Mouse (Mus musculus) adrenal gland, adult 2 months (tissue): ENCODE results near the gene Eif2d. TPM values are rescaled to one million over a fixed set of nuclear protein-coding genes. Genes with fewer than 3 reads are reported as not detected.
A peak's percentile ranks its signal among the peaks of the same experiment; 100 is the strongest.
"Not testable (repeated sequence)": the region's sequence is repeated elsewhere in the genome, so short reads cannot be mapped to it uniquely, and the experiment has no call there.

Source experiments
- DNase-seq: peaks from one replicate; pipeline ENCODE4 v3.0.0; 2021
- polyA plus RNA-seq: library from polyadenylated mRNA; depleted of rRNA; stranded (reverse); fragments of >200 nt; gene quantifications from 2 replicates; pipeline ENCODE4 v1.2.3, GENCODE M21; 2012
- total RNA-seq, 2 experiments: library from RNA; stranded (reverse); gene quantifications; 2 replicates each; pipeline ENCODE4 v1.2.3; 2021

Gene Eif2d
- total and polyA plus RNA-seq, 3 experiments, result 27.5 to 41.8 (median 40.0) TPM

DNA sequence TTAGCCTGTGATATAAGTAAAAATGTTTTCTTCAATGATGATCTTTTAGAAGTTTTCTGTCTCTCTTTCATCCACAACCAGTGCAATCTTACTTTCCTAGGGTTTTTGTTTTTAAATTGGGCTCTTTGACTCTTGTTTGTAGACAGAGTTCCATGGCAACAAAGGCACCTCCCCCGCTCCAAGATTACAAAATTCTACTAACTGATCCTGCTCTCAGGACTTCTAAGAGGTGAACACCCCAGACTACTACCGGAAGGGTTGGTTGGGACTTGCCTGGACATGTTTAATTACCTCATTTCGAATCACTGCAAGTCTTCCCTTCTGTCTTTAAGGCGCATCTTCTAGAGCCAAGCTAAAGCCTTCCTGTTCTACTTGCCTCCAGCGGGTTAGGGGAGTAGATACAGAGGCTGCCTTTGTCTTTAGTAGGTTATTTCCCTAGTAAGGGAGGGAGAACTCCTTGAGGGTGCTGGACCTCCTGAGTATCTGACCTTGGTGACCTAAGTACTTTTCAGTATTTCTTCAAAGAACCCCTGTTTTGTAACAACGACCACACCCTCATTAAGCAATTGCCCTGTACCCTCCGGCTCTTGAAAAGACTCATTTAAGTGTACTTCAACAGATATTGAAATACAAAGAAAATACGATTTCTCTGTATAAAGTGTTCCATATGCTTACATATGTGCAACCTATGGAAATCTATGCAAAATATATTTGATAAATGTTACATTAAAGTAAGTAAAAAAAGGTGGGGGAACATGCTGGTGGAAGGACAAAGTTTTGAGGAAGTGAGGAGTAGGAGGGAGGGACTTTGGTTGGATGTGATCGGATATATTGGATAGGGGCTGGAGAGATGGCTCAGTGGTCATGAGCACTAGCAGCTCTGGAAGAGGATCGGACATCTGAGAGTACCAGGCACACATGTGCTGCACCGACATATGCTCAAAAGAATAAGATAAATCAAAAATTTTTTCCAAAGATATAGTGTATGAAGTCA is 13.6 kb upstream of the Eif2d start:
- no peak for DNase-seq

- no peak for DNase-seq
Observed at GRCm38 (mm10) chr1:131141449-131141848, 11.5 kb upstream of the Eif2d start.

- peak; percentile 40 for DNase-seq
Observed at GRCm38 (mm10) chr1:131142472-131142871, 10.5 kb upstream of the Eif2d start.

- not testable (repeated sequence) for DNase-seq
Observed at GRCm38 (mm10) chr1:131145222-131145621, 7.8 kb upstream of the Eif2d start.

- no peak for DNase-seq
Observed at GRCm38 (mm10) chr1:131146181-131146614, 6.8 kb upstream of the Eif2d start.

- no peak for DNase-seq
Observed at GRCm38 (mm10) chr1:131149496-131149895, 3.5 kb upstream of the Eif2d start.

DNA sequence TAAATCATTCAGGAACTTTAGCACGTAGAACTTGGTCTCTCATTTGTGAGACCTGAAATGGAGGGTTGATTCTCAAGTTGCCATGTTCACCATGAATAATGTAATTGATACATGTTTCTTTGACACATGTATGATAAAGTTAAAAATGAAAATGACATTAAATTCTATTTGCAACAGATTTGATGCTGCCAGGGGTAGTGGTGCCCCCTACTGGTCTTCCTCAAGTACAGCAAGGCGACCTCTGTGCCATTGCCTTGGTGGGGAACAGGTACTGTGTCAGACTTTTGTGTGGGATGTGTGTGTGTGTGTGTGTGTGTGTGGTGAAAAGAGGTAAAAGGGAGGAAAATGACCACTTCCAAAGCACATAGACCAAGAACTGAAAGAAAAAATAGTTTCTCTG is 2.5 kb downstream of the Eif2d start:
- DNase-seq, result peak; percentile 30

- not testable (repeated sequence) for DNase-seq
Observed at GRCm38 (mm10) chr1:131159573-131160327, 6.8 kb downstream of the Eif2d start.

- no peak for DNase-seq
Observed at GRCm38 (mm10) chr1:131161091-131161490, 8.1 kb downstream of the Eif2d start.

DNA sequence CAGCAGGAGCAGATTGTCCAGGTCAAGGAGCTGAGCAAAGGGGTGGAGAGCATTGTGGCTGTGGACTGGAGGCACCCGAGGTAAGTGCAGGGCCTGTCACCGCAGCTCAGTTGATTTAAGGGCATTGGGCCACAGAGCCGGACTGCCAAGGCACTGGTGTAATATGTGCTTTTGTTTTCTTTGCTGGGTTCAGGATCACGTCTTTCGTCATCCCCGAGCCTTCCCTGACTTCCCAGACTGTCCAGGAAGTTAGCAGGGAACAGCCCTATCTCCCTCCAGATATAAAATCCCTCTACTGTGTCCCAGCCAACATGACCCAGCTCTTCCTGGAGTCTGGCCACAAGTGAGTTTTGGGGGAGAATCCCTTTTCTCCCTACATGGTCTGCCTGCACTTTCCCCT is 11.4 kb downstream of the Eif2d start:
- DNase-seq, result peak; percentile 33

GRCm38 (mm10) chr1:131167612-131168011 is 14.6 kb downstream of the Eif2d start:
- DNase-seq, result no peak

DNA sequence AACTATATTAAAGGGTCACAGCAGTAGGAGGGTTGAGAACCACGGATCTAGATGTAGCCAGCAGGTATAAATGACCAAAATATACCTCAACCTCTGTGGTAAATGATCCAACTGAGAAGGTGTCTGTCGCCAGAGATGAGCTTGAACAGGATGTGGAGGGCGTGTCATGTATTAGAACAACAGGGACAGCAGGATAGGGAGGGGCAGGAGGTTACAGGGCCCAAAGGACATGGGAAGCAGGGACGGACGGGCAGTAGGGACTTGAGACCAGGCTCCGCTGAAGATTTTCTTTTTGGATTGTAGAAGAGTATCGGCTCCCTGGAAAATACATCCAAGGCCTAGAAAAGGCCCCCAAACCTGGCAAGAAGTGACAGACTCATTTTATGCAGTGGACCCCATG is 20.0 kb downstream of the Eif2d start:
- no peak for DNase-seq

- no peak for DNase-seq
Observed at GRCm38 (mm10) chr1:131173809-131174208, 20.8 kb downstream of the Eif2d start.

DNA sequence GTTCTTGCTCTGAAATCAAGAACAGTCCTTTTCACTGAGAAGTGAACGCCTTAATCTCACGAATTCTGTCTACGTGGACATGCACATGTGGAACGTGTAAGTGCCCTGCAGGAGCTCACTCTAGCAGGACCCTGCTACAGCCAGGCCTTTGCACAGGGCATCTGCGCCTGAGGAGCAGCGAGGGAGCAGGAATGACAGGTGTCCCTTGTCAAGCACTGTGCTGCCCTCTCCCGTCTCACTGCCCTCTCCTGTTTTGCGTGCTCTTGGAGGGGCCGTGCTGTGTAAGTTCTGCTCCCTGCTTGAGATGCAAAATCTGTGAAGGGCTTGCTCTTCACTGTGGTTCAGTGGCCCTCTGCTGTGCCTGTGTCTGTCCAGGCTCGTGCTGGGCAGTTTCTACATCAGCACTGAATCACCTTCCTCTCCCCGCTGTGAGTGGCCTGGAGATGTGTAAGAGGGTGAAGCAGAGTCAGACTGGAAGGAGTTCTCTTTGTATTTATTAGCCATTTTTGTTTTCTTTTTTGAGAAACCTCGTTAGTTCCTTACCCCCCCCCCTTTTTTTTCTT is 21.4 kb downstream of the Eif2d start:
- peak; percentile 52 for DNase-seq

GRCm38 (mm10) chr1:131175189-131175588 is 22.2 kb downstream of the Eif2d start:
- no peak for DNase-seq

DNA sequence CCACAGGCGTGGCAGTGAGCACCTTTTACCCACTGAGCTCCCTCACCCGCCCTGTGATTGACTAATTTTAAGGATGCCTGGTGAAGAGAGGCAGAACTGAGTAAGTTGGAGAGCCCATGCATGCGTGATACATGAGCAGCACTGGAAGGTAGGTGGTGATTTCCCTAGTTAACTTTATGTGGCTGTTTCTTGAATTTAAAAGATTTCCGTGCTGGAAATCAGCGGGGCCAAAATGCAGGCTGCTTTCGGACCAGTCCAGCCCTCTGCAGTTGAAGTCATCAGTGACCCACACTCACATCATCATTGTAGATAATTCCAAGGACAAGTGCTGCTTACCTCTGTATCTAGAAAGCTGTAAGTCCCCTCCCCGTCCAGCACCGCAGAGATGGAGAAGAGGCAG is 22.8 kb downstream of the Eif2d start:
- peak; percentile 54 for DNase-seq

GRCm38 (mm10) chr1:131177249-131177648 is 24.3 kb downstream of the Eif2d start:
- DNase-seq, result peak; percentile 71

DNA sequence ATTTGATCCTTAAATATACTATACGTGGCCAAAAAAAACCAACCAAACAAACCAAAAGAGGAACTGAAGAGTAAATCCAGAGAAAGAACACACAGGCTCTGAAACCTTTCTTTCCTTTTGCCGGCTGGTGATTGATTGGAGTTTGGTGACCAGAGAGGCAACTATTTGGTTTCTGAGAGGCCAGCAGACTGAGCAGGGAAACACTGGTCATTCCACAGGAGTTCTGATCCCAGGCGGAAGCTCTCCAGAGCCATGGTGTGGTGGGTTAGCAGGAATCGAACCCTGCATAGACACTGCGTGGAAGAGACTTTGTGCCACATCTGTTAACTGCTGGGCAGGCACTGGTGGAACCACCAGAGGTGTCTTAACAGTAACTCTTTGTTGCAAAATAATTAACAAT is 25.1 kb downstream of the Eif2d start:
- DNase-seq, result no peak

GRCm38 (mm10) chr1:131180386-131180785 is 27.4 kb downstream of the Eif2d start:
- DNase-seq, result no peak

DNA sequence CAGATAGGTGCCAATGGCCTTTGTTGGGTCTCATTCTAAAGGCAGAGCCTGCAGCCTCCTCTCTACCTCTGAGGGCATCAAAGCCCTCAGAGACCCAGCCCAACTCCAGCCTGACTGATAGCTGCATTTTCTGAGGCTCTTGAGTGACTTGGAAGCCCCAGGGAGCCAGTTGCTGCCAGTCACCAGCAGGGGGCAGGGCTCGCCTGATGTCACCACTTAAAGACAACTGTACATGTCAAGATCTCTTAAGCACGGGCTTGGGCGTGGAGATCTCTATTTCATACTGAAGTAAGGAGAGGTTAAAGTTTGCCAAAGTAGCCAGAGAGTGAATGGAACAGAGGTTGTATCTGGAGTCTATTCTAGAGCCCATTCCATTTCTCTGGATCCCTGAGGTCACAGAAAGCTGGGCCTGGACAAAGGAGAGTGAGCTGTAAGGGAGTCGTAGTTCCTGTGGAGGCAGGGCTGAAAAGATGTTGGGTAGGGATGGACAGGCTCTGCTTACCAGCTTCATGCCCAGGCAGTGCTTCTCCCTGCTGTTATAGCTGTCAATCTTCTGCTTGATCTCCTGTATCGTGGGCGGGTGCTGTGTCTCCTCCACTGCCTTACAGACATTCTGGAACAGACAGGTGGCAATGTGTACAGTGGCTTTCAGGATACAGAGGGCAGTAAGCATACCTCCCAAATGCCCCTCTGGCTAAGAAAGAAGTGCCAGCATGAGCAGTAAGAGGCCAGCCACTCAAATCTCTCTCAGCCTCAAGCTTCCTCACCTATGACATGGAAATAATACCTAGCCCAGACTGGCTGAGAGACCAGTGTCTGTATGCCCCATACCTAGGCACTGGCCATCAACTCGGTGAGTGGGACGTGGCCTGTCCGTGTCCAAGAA is 28.9 kb downstream of the Eif2d start:
- peak; percentile 84 for DNase-seq

DNA sequence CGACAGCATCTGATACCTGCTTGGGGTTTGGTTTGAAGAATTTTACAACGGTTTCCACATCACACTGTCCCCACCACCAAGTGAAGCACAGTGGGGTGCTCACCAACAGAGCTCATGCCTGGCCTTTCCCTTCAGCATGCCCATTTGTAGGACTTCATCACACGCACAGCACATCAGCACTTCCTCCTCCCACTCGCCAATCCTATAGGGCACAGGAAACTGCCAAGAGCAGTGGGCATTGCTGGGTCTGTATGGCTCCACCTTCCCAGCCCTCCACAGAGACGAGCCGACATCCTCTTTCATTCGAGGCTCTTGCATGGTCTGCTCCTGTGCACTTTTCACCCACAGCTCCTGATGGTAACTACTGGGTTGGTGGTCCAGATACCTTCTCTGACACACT is 30.2 kb downstream of the Eif2d start:
- no peak for DNase-seq
